Mouse (Mus musculus): ENCODE data around the gene Prss58.

The Prss58 gene

DNA sequence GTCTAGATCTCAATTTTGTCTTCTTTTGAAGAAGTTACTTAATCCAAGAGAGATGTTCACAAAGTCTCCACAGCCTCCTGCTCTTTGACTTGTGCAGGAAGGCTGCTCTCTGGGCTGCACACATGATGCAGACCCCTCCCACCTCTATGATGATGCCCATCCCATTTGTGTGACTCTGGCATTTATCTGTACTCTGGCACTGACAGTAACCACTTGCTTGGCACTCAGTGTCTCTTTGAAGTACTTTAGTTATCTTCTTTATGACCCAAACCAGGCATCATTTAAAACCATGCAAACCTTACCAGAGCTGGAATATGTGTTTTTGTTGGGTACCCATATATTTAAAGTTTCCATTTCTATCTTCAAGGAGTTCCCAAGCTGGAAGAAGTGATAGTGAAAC lies at the start of gene Prss58:
TSS of gene Prss58 (minus strand) at position 101 of the 400 bp plus-strand sequence.

DNA sequence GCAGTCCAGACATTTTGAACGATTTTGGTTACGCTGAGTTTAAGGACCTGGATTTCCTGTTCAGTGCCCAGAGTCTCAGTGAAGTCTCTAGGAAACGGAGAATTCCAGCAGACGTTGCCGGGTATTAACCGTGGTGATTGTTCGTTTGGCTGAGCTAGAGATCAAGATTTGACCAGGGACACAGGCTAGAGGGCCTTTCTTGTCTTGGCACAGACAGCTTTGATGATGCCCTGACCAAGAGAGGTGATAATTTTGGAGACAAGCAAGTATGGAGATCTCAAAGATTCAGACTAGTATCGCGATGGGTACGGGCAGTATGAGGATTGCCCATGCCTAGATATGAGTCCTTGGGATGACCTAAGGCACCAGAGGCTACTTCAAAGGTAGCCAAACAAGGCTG lies 40.3 kb upstream of the Prss58 start, which contains the start of gene 1700074P13Rik:
TSS of gene 1700074P13Rik (minus strand) at position 101 of the 400 bp plus-strand sequence.
- 94% methylated on average over 10 of the region's 10 CpGs for WGBS

DNA sequence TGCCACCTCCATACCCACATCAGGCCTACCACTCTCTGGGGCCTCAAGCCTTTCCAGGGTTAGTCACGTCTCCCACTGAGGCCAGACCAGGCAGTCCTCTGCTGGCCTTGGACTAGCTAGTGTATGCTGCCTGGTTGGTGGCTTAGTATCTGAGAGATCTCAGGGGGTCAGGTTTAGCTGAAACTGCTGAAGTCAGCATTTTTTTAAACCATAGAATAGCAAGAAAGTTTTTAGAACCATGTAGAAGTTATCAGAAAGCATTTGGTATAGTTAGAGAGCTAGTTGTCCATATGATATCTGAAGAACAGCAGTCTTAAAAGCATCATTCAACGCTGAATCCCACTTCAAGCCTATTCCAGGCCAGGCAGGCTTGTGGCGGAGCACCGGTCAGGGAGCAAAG lies 19.8 kb upstream of the Prss58 start:
- 87% methylated on average over 4 of the region's 4 CpGs for WGBS

DNA sequence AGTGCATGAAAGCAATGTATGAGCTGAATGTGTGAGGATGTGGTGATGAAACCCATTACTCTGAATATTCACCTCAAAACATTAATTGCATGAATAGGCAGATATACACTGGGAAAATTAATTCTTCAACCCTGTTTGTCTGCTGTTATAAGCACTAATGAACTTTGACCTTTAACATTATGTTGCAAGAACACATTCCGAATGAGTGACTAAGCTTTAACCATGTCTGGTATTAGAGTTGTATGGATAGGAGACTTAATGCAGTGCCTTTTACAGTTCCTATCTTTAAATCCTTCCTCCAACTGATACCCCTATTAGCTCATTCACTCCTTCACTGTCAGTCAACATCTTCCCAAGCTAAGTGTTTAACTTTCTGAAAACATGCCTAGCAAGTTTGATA lies 5.5 kb downstream of the Prss58 start:
- WGBS: 95% methylated on average over 1 of the region's 1 CpGs

DNA sequence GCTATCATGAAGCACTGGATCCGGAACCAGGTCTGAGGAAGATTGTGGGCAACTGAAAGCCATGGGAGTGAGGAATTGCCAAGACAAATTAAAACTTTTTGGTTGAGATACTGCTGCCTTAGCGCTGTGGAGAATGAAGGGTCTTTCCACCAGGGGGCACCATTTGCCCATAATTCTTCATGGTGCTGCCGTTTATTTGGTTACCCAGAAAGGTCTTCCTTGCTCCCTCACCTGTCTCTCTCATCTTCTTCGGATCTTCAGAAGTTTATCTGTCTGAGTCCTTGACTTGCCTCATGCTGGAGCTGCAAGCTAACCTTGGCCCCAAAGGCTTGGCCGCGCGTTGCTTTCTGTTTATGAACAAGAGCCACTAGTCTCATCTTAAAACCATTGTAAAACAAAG lies 6.6 kb downstream of the Prss58 start:
- 57% methylated on average over 7 of the region's 7 CpGs for WGBS

DNA sequence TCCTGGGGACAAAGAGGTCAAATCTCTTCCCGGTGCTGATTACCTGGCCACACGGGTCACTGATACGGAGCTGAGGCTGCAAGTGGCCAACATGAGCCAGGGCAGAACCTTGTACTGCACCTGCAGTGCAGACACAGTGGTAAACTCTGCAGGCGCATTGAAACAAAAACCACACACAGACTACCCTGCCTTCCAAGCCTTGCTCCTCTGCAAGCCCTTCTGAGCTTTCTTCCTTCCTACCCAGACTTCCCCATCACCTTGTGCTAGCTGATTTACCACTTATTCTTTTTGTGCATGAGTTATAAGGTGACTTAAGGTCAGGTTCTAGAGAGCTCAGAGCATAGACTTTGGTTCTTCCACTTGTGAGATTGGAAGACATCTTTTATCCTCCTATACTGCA lies 8.4 kb downstream of the Prss58 start:
- WGBS: 81% methylated on average over 4 of the region's 4 CpGs

DNA sequence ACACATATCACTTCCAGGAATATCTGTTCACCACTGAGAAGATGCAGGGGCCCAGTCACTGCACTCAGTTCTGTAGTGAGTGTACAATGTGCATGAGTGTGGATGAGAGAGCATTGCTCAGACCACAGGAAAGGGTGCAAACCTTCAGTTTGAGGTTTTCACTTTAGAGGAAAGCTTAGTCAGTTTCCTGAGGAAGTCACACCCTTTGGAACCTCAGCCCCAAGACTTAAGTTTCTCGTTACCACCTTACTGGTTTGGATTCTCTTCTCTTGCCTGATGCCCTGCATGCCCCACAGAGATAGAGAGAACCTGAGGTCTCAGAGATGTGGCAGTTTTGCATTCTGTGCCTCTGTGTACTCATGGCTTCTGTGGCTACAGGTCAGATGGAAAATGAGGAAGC lies 9.2 kb downstream of the Prss58 start:
- 63% methylated on average over 1 of the region's 1 CpGs for WGBS

DNA sequence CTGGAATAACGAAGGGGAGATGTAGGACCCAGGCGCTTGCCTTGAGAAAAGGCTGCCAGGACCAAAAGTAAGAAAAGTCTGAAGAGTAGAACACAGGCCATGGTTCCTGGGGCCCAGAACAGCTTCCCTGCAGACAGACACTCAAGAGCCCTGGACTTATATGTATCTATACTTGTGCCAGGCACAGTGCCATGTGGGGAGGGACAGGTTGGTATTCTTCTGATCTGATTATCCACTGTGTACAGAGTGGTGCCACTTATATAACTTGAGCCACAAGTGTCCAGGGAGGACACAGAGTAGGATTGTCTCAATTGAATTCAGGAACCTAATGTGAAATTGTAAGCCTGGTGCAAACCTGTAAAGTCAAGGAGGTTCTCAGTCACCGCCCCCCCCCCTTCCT lies 12.8 kb downstream of the Prss58 start, which contains the start of gene Moxd2:
TSS of gene Moxd2 (minus strand) at position 101 of the 400 bp plus-strand sequence.
- 94% methylated on average over 3 of the region's 3 CpGs for WGBS

All from cerebral cortex, adult 2 months (tissue).